Mouse (Mus musculus): ENCODE measurements around the gene Ankrd55.

DNA sequence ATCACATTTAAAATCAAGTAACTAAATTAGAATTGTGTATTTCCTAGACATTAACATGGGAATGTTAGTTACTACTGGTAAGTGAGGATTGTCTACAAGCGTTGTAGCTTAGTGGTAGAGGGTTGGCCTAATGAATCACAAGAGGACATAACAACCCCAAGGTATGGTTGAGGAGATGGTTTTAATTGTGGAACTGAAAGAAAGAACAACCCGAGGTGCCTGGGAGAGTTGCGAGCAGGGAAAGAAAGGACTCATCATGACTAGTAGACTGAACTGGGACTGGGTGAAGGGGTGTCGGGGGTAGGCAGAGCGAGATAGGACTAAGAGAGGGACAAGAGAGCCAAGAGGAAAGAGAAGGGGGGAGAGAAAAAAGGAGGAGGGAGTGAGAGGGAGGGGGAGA, 99.0 kb downstream of the Ankrd55 start:
- TF ChIP-seq ZNF384 (IDR thresholded peaks at IDR 0.05; ENCODE audit: low read depth, low read length) (no peak), MAFK (IDR thresholded peaks at IDR 0.05; ENCODE audit: insufficient read depth, low read depth, low read length) (no peak)
